Mouse (Mus musculus) stomach, embryonic 14.5 days (tissue): Measurements from ENCODE around the gene Fli1. TPM values are rescaled to one million over a fixed set of nuclear protein-coding genes. Genes with fewer than 3 reads are reported as not detected.

Experiments
- ATAC-seq: fragments of 200-750 bp; cut with Nextera tagmentation; 2 replicates; pipeline ENCODE4 v1.8.0; 2017; ENCODE audit warnings: low read depth, moderate TSS enrichment; ENCODE audit not compliant: insufficient number of reproducible peaks, insufficient read depth, low FRiP score
- H3K27ac ChIP-seq: fragments of 300-500 bp; sonication (generic); 2 replicates; pipeline ENCODE4 v1.5.1; 2014; ENCODE audit warnings: mild to moderate bottlenecking, low read length, moderate library complexity, mixed read lengths
- H3K27me3 ChIP-seq: fragments of 300-500 bp; sonication (generic); 2 replicates; pipeline ENCODE4 v1.6.1; 2014; ENCODE audit warnings: low read length, control low read depth, mixed read lengths; ENCODE audit not compliant: control insufficient read depth, insufficient read depth
- H3K36me3 ChIP-seq: fragments of 300-500 bp; sonication (generic); 2 replicates; pipeline ENCODE4 v1.6.1; 2014; ENCODE audit warnings: mild to moderate bottlenecking, control low read depth, low read length, moderate library complexity, mixed read lengths; ENCODE audit not compliant: control insufficient read depth, insufficient read depth
- H3K4me1 ChIP-seq: fragments of 300-500 bp; sonication (generic); 2 replicates; pipeline ENCODE4 v1.6.1; 2014; ENCODE audit warnings: low read length, control low read depth, mixed read lengths; ENCODE audit not compliant: control insufficient read depth, insufficient read depth
- H3K4me2 ChIP-seq: fragments of 300-500 bp; sonication (generic); replicated peaks from 2 replicates; pipeline ENCODE4 v1.6.1; 2014; ENCODE audit warnings: low read depth, low read length, control low read depth
- H3K4me3 ChIP-seq: fragments of 300-500 bp; sonication (generic); 2 replicates; pipeline ENCODE4 v1.5.1; 2014; ENCODE audit warnings: low read depth, low read length, control low read depth
- H3K9ac ChIP-seq: fragments of 300-500 bp; sonication (generic); replicated peaks from 2 replicates; pipeline ENCODE4 v1.6.1; 2014; ENCODE audit warnings: low read depth, mild to moderate bottlenecking, control low read depth, low read length, moderate library complexity, mixed read lengths
- H3K9me3 ChIP-seq: fragments of 300-500 bp; sonication (generic); 2 replicates; pipeline ENCODE4 v1.6.1; 2016; ENCODE audit warnings: low read depth, low read length, control low read depth; ENCODE audit not compliant: control insufficient read depth
- WGBS: fragments of 180-500 bp; shearing (Covaris S2); extraction: QIAGEN DNeasy Blood & Tissue Kit; methylation state at CpG from one replicate; pipeline ENCODE4 v1.1.7; 2014; 5-methylcytosine and 5-hydroxymethylcytosine counted together
- polyA plus RNA-seq: library from polyadenylated mRNA; unstranded; fragments of >200 nt; fragmentation: Nextera tagmentation; extraction: Ambion mirVana; gene quantifications from 2 replicates; pipeline ENCODE4 v1.2.1, GENCODE M21; 2014

The Fli1 gene
- polyA plus RNA-seq, 1 experiment from 2014 or later: 11.4 TPM

GRCm38 (mm10) chr9:32469123-32469751, 73.4 kb downstream of the Fli1 start:
- Histone ChIP-seq H3K36me3 (no peaks in the 10 kb centered on the region), H3K4me1 (peaks cover 3% of the 10 kb centered on the region; the same call in 1 of the 2 replicates), H3K4me2 (no peak overlapping the region), H3K4me3 (no peak overlapping the region), H3K9ac (no peak overlapping the region), H3K27me3 (no peaks in the 10 kb centered on the region), H3K27ac (no peak overlapping the region), H3K9me3 (no peaks in the 10 kb centered on the region)
- WGBS: 84% methylated on average over 8 of the region's 8 CpGs
- no peak for ATAC-seq

GRCm38 (mm10) chr9:32468313-32468712, 74.3 kb downstream of the Fli1 start:
- 46% methylated on average over 1 of the region's 1 CpGs for WGBS
- no peak overlapping the region for H3K4me3 ChIP-seq
- H3K4me1 ChIP-seq: peaks cover 3% of the 10 kb centered on the region; the same call in 1 of the 2 replicates
- no peak for ATAC-seq
- H3K36me3 ChIP-seq: no peaks in the 10 kb centered on the region
- no peak overlapping the region for H3K4me2 ChIP-seq
- H3K9me3 ChIP-seq: no peaks in the 10 kb centered on the region
- no peak overlapping the region for H3K27ac ChIP-seq
- H3K9ac ChIP-seq: no peak overlapping the region
- no peaks in the 10 kb centered on the region for H3K27me3 ChIP-seq

DNA sequence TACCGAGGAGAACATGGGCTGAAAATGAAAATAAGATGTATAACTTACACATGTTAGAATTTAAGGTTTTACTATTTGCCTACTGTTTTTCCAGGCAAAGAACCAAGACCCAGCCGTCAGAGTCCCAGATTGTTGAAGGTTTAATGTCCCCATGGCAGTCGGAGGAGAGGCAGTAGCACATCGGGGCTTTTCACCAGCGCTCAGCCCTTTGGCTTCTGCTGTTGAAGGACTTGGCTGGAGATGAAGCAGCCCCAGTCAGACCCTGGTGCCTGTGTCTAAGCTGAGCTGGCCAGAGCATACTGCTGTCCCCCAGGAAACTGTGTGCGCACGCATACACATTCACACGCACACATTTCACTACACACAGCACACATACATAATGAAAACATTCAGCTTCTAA, 75.2 kb downstream of the Fli1 start:
- Histone ChIP-seq H3K9ac (no peak overlapping the region), H3K4me3 (no peak overlapping the region), H3K27me3 (no peaks in the 10 kb centered on the region), H3K36me3 (no peaks in the 10 kb centered on the region), H3K9me3 (no peaks in the 10 kb centered on the region), H3K4me2 (no peak overlapping the region), H3K27ac (no peak overlapping the region), H3K4me1 (peaks cover 3% of the 10 kb centered on the region; the same call in 1 of the 2 replicates)
- no peak for ATAC-seq
- 82% methylated on average over 8 of the region's 8 CpGs for WGBS

GRCm38 (mm10) chr9:32466861-32467260, 75.8 kb downstream of the Fli1 start:
- H3K36me3 ChIP-seq: no peaks in the 10 kb centered on the region
- no peaks in the 10 kb centered on the region for H3K27me3 ChIP-seq
- peaks cover 3% of the 10 kb centered on the region; the same call in 1 of the 2 replicates for H3K4me1 ChIP-seq
- H3K4me3 ChIP-seq: no peak overlapping the region
- H3K27ac ChIP-seq: no peak overlapping the region
- no peaks in the 10 kb centered on the region for H3K9me3 ChIP-seq
- WGBS: 60% methylated on average over 8 of the region's 8 CpGs
- H3K4me2 ChIP-seq: no peak overlapping the region
- no peak overlapping the region for H3K9ac ChIP-seq
- ATAC-seq: no peak

DNA sequence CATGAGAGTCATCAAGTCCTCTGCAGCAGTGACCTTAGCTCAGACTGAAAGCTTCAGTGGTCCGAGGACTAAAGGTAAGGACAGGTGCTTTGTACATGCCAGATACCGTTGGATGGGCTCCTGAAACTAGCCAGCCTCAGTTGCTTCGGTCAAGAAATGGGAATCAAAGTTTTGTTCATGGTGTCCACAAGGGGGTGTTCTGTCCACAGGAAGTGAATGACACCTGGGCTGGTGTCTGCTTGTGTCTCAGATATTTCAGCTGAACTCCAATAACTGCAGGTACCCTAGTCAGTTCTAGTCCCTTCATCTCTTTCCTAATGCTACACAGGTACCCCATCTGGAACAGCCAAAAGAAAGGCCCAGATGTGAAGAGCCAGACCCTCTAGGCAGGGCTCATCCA, 86.0 kb downstream of the Fli1 start:
- Histone ChIP-seq H3K4me3 (no peak overlapping the region), H3K9me3 (no peaks in the 10 kb centered on the region), H3K4me1 (no peaks in the 10 kb centered on the region), H3K4me2 (no peak overlapping the region), H3K27ac (no peak overlapping the region), H3K9ac (no peak overlapping the region), H3K36me3 (no peaks in the 10 kb centered on the region), H3K27me3 (no peaks in the 10 kb centered on the region)
- ATAC-seq: no peak
- 79% methylated on average over 3 of the region's 3 CpGs for WGBS

- H3K4me3 ChIP-seq: no peak overlapping the region
- H3K27me3 ChIP-seq: no peaks in the 10 kb centered on the region
- H3K4me2 ChIP-seq: no peak overlapping the region
- H3K4me1 ChIP-seq: no peaks in the 10 kb centered on the region
- no peak overlapping the region for H3K27ac ChIP-seq
- no peaks in the 10 kb centered on the region for H3K9me3 ChIP-seq
- 32% methylated on average over 7 of the region's 7 CpGs for whole genome bisulfite sequencing
- no peak overlapping the region for H3K9ac ChIP-seq
- no peak for ATAC-seq
- H3K36me3 ChIP-seq: no peaks in the 10 kb centered on the region
Measured at GRCm38 (mm10) chr9:32450161-32450560, 92.5 kb downstream of the Fli1 start.

DNA sequence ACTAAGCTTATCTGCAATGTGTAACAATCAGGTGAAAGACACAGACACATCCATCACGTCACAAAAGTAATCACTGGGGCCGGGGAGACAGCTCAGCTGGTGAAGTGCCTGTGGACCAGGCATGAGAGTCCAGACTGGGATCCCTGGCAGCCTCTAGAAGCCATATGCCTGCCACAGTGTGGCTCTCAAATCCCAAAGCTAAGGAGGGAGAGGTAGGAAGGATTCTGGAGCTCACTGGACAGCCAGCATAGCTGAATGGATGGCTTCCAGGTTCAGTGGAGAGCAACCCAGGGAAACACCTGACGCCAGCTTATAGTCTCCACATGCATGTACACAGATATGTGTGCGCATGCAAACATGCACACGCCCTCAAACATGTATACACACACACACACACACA, 93.9 kb downstream of the Fli1 start:
- Histone ChIP-seq H3K9me3 (no peaks in the 10 kb centered on the region), H3K27ac (no peak overlapping the region), H3K27me3 (no peaks in the 10 kb centered on the region), H3K9ac (no peak overlapping the region), H3K4me2 (no peak overlapping the region), H3K4me3 (no peak overlapping the region), H3K4me1 (no peaks in the 10 kb centered on the region), H3K36me3 (no peaks in the 10 kb centered on the region)
- 67% methylated on average over 5 of the region's 5 CpGs for WGBS
- no peak for ATAC-seq

- H3K27ac ChIP-seq: no peak overlapping the region
- H3K27me3 ChIP-seq: no peaks in the 10 kb centered on the region
- no peaks in the 10 kb centered on the region for H3K36me3 ChIP-seq
- WGBS: 57% methylated on average over 3 of the region's 3 CpGs
- H3K4me1 ChIP-seq: no peaks in the 10 kb centered on the region
- H3K9ac ChIP-seq: no peak overlapping the region
- H3K4me3 ChIP-seq: no peak overlapping the region
- no peak overlapping the region for H3K4me2 ChIP-seq
- ATAC-seq: no peak
- H3K9me3 ChIP-seq: no peaks in the 10 kb centered on the region
Measured at GRCm38 (mm10) chr9:32445789-32446188, 96.9 kb downstream of the Fli1 start.
